In genomic region chr5:111554551-111555311, GRCm38 (mm10) we compare ENCODE assay signal across 10 mouse cellular contexts.
DNase-seq lines count a peak whose midpoint lies in the region; ATAC-seq and TF ChIP-seq lines count a peak whose summit lies in the region.
"Had no signal": no experiment of that assay in that cellular context is flagged by ENCODE, and none has a peak within 500 bp of the region (broad histone marks: within the 10 kb centered on the region; RNA-seq: fewer than 3 reads in every experiment).

No protein-coding gene starts in this region.

- peak overlapping the region; percentile 25; the same call in 1 of the 2 replicates for H3K4me2 ChIP-seq in hindbrain, embryonic 12.5 days (replicated peaks)
- H3K4me2 ChIP-seq in midbrain, postnatal 0 days (ENCODE audit: low read depth, low read length, poor library complexity, severe bottlenecking), result no peak overlapping the region

- peaks cover 25% of the 10 kb centered on the region for H3K4me1 ChIP-seq in heart, embryonic 10.5 days
- peaks cover 35% of the 10 kb centered on the region for H3K4me1 ChIP-seq in hindbrain, embryonic 12.5 days
- H3K4me1 ChIP-seq in midbrain, postnatal 0 days (ENCODE audit: insufficient read depth, low read length), result no peaks in the 10 kb centered on the region

- intact Hi-C loops in left cerebral cortex, postnatal 36 days (cut with DNase I), result no loop called here

- TF ChIP-seq CTCF in midbrain, postnatal 0 days (IDR thresholded peaks at IDR 0.05), result no peak

- peak overlapping the region; percentile 84 for H3K27ac ChIP-seq in heart, embryonic 10.5 days
- H3K27ac ChIP-seq in hindbrain, embryonic 12.5 days, result peak overlapping the region; percentile 94
- H3K27ac ChIP-seq in midbrain, postnatal 0 days (ENCODE audit: low read depth, low read length), result 0 out of 2 replicates have a peak overlapping the region, but pooled peaks have one; percentile 26

- 31% methylated on average over 24 of the region's 24 CpGs for WGBS in heart, embryonic 10.5 days
- 5% methylated on average over 24 of the region's 24 CpGs for WGBS in hindbrain, embryonic 12.5 days
- 13% methylated on average over 24 of the region's 24 CpGs for WGBS in midbrain, postnatal 0 days

- H3K9ac ChIP-seq in hindbrain, embryonic 12.5 days, result 0 out of 2 replicates have a peak overlapping the region, but pooled peaks have one; percentile 29
- no peak overlapping the region for H3K9ac ChIP-seq in midbrain, postnatal 0 days (replicated peaks; ENCODE audit: low read length, poor library complexity, severe bottlenecking)

- H3K4me3 ChIP-seq in heart, embryonic 10.5 days, result no peak overlapping the region
- H3K4me3 ChIP-seq in hindbrain, embryonic 12.5 days, result no peak overlapping the region
- H3K4me3 ChIP-seq in midbrain, postnatal 0 days (ENCODE audit: low read depth, low read length), result no peak overlapping the region

- no peaks in the 10 kb centered on the region for H3K36me3 ChIP-seq in heart, embryonic 10.5 days
- H3K36me3 ChIP-seq in hindbrain, embryonic 12.5 days, result no peaks in the 10 kb centered on the region
- no peaks in the 10 kb centered on the region for H3K36me3 ChIP-seq in midbrain, postnatal 0 days (ENCODE audit: insufficient read depth, low read length)

- no peaks in the 10 kb centered on the region for H3K9me3 ChIP-seq in heart, embryonic 10.5 days
- H3K9me3 ChIP-seq in hindbrain, embryonic 12.5 days (replicated peaks), result no peaks in the 10 kb centered on the region
- no peaks in the 10 kb centered on the region for H3K9me3 ChIP-seq in midbrain, postnatal 0 days (ENCODE audit: low read length)

- no peak for DNase-seq in heart, embryonic 10.5 days (ENCODE audit: low spot score)
- DNase-seq in heart, adult 11 months, result no peak
- peak; percentile 22 for DNase-seq in brain, embryonic 18.5 days (ENCODE audit: low read depth, low spot score)
- peak; percentile 77 for DNase-seq in midbrain, postnatal 0 days (ENCODE audit: low spot score)
- no peak for DNase-seq in urinary bladder, postnatal 10 days (ENCODE audit: low spot score)
- no peak for DNase-seq in left cerebral cortex, postnatal 36 days (ENCODE audit: low spot score in 2 of 2)
- DNase-seq: gastrocnemius, postnatal 25 days; liver had no signal

- ATAC-seq in hindbrain, embryonic 12.5 days (ENCODE audit: low FRiP score), result peak; percentile 94
- peak; percentile 84 for ATAC-seq in midbrain, postnatal 0 days (ENCODE audit: low FRiP score)
- ATAC-seq in megakaryocyte-erythroid progenitor cell, adult 5-6 weeks (replicated peaks; ENCODE audit: low FRiP score, low TSS enrichment, poor library complexity, severe bottlenecking), result no peak

- H3K27me3 ChIP-seq in heart, embryonic 10.5 days (ENCODE audit: insufficient read depth, poor library complexity, severe bottlenecking), result peaks cover 27% of the 10 kb centered on the region
- H3K27me3 ChIP-seq in hindbrain, embryonic 12.5 days, result no peaks in the 10 kb centered on the region
- no peaks in the 10 kb centered on the region for H3K27me3 ChIP-seq in midbrain, postnatal 0 days (ENCODE audit: insufficient read depth, low read length)

Comparison
In these comparisons a context has a peak if more than half of its experiments do, and no peak if none do; other contexts are left out.
1. DNase-seq: peak in brain, embryonic 18.5 days (single experiment) and midbrain, postnatal 0 days (single experiment); none in heart, embryonic 10.5 days (single experiment), heart, adult 11 months (single experiment), urinary bladder, postnatal 10 days (single experiment) and left cerebral cortex, postnatal 36 days (0 of 2).
2. H3K27ac ChIP-seq: peak in every context shown above with its lines; median percentile 94 in hindbrain, embryonic 12.5 days; 84 in heart, embryonic 10.5 days; 26 in midbrain, postnatal 0 days.